Mouse (Mus musculus): ENCODE results near the gene Akap7. TPM values are rescaled to one million over a fixed set of nuclear protein-coding genes. Genes with fewer than 3 reads are reported as not detected.

Akap7 gene
- polyA plus RNA-seq, 1 experiment = not detected

- TF ChIP-seq GATA1 (IDR thresholded peaks at IDR 0.05; ENCODE audit: low read length) = no peak
These were observed 162.6 kb downstream of the Akap7 start for GRCm38 (mm10) chr10:25144787-25145761.

GRCm38 (mm10) chr10:25141781-25142180 lies 165.9 kb downstream of the Akap7 start:
- no peak for TF ChIP-seq GATA1 (IDR thresholded peaks at IDR 0.05; ENCODE audit: low read length)

GRCm38 (mm10) chr10:25140155-25140755 lies 167.4 kb downstream of the Akap7 start:
- no peak for TF ChIP-seq GATA1 (IDR thresholded peaks at IDR 0.05; ENCODE audit: low read length)

GRCm38 (mm10) chr10:25133581-25133980 lies 174.1 kb downstream of the Akap7 start:
- no peak for TF ChIP-seq GATA1 (IDR thresholded peaks at IDR 0.05; ENCODE audit: low read length)

- no peak for TF ChIP-seq GATA1 (IDR thresholded peaks at IDR 0.05; ENCODE audit: low read length)
These were observed 179.2 kb downstream of the Akap7 start for GRCm38 (mm10) chr10:25128455-25128863.

- TF ChIP-seq GATA1 (IDR thresholded peaks at IDR 0.05; ENCODE audit: low read length) = no peak
These were observed 181.6 kb downstream of the Akap7 start for GRCm38 (mm10) chr10:25126035-25126434.

- TF ChIP-seq GATA1 (IDR thresholded peaks at IDR 0.05; ENCODE audit: low read length) = no peak
These were observed 186.7 kb downstream of the Akap7 start for GRCm38 (mm10) chr10:25120871-25121554.

Other genes starting within 250 kb of the Akap7 start
- gene Epb41l2, start 51.9 kb upstream of the Akap7 start, polyA plus RNA-seq (2012) = not detected in 2 replicates
- not detected in 2 replicates for gene Smlr1, start 228.4 kb upstream of the Akap7 start, polyA plus RNA-seq (2012)

Data from G1E-ER4 (cell line).